Mouse (Mus musculus) kidney, embryonic 14.5 days (tissue): ENCODE measurements around the gene Mgrn1. TPM values are rescaled to one million over a fixed set of nuclear protein-coding genes. Genes with fewer than 3 reads are reported as not detected.

Experiments
- ATAC-seq: fragments of 200-750 bp; cut with Nextera tagmentation; 2 replicates; pipeline ENCODE4 v1.8.0; 2017; ENCODE audit warnings: moderate number of reproducible peaks, mild to moderate bottlenecking, moderate TSS enrichment, moderate library complexity; ENCODE audit not compliant: low FRiP score, low TSS enrichment
- H3K27ac ChIP-seq: fragments of 300-500 bp; sonication (generic); 2 replicates; pipeline ENCODE4 v1.5.1; 2014; ENCODE audit warnings: low read depth, mild to moderate bottlenecking, low read length, moderate library complexity, mixed read lengths
- H3K27me3 ChIP-seq: fragments of 300-500 bp; sonication (generic); 2 replicates; pipeline ENCODE4 v1.6.1; 2014; ENCODE audit warnings: mild to moderate bottlenecking, low read length; ENCODE audit not compliant: control insufficient read depth, insufficient read depth
- H3K36me3 ChIP-seq: fragments of 300-500 bp; sonication (generic); 2 replicates; pipeline ENCODE4 v1.6.1; 2014; ENCODE audit warnings: low read length, mixed read lengths; ENCODE audit not compliant: control insufficient read depth, insufficient read depth
- H3K4me1 ChIP-seq: fragments of 300-500 bp; sonication (generic); 2 replicates; pipeline ENCODE4 v1.6.1; 2014; ENCODE audit warnings: low read length, mixed read lengths; ENCODE audit not compliant: control insufficient read depth, insufficient read depth
- H3K4me2 ChIP-seq: fragments of 300-500 bp; sonication (generic); replicated peaks from 2 replicates; pipeline ENCODE4 v1.6.1; 2014; ENCODE audit warnings: low read depth, mild to moderate bottlenecking, low read length
- H3K4me3 ChIP-seq: fragments of 300-500 bp; sonication (generic); 2 replicates; pipeline ENCODE4 v1.5.1; 2014; ENCODE audit warnings: mild to moderate bottlenecking, low read length
- H3K9ac ChIP-seq: fragments of 300-500 bp; sonication (generic); 2 replicates; pipeline ENCODE4 v1.6.1; 2014; ENCODE audit warnings: low read depth, mild to moderate bottlenecking, low read length, moderate library complexity
- H3K9me3 ChIP-seq: fragments of 300-500 bp; sonication (generic); 2 replicates; pipeline ENCODE4 v1.6.1; 2016; ENCODE audit warnings: low read length; ENCODE audit not compliant: control insufficient read depth
- WGBS: fragments of 180-500 bp; shearing (Covaris S2); extraction: QIAGEN DNeasy Blood & Tissue Kit; methylation state at CpG from one replicate; pipeline ENCODE4 v1.1.7; 2014; 5-methylcytosine and 5-hydroxymethylcytosine counted together
- polyA plus RNA-seq: library from polyadenylated mRNA; unstranded; fragments of >200 nt; fragmentation: Nextera tagmentation; extraction: Ambion mirVana; gene quantifications from 2 replicates; pipeline ENCODE4 v1.2.1, GENCODE M21; 2014

Gene Mgrn1
- polyA plus RNA-seq, 1 experiment from 2014 or later, result 89.2 TPM

GRCm38 (mm10) chr16:4939412-4939811, 53.4 kb downstream of the Mgrn1 start:
- peak overlapping the region; percentile 84 for H3K4me3 ChIP-seq
- WGBS, result 1% methylated on average over 16 of the region's 16 CpGs
- H3K4me1 ChIP-seq, result peaks cover 5% of the 10 kb centered on the region; the same call in 1 of the 2 replicates
- peaks cover 75% of the 10 kb centered on the region for H3K36me3 ChIP-seq
- H3K27ac ChIP-seq, result peak overlapping the region; percentile 79
- H3K9me3 ChIP-seq, result no peaks in the 10 kb centered on the region
- peak overlapping the region; percentile 78 for H3K4me2 ChIP-seq
- peak; percentile 62 for ATAC-seq
- H3K27me3 ChIP-seq, result no peaks in the 10 kb centered on the region
- H3K9ac ChIP-seq, result peak overlapping the region; percentile 91

DNA sequence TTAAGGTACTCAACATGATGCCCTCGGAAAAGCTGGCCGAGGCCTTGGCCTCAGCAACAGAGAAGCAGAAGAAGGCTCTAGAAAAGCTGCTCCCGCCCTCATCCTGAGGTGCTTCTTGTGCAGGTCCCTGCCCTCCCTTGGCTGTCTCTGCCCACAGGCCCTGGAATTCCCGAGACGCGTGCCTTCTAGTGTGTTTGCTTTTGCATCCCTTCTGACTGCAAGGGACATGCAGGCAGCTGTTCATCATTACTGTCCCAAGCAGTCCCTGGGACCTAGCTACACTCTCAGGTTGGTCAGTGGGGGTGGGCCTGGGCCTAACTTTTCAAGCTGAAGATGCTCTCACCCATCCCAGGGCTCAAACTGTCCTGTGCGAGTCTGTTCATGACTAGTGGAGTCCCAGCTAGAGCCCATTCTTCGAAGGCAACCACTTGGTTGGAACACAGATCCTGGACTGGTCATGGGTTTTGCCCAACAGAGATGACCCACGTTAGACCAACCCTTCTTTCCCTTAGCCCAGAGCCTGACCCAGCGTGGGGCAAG, 54.3 kb downstream of the Mgrn1 start:
- Histone ChIP-seq H3K4me1 (peaks cover 5% of the 10 kb centered on the region; the same call in 1 of the 2 replicates), H3K27ac (no peak overlapping the region), H3K9ac (no peak overlapping the region), H3K9me3 (no peaks in the 10 kb centered on the region), H3K27me3 (no peaks in the 10 kb centered on the region), H3K36me3 (peaks cover 75% of the 10 kb centered on the region), H3K4me3 (peak overlapping the region; percentile 84; the same call in 1 of the 2 replicates), H3K4me2 (peak overlapping the region; percentile 78; the same call in 1 of the 2 replicates)
- whole genome bisulfite sequencing, result 88% methylated on average over 10 of the region's 10 CpGs
- ATAC-seq, result no peak

GRCm38 (mm10) chr16:4941016-4941415, 55.0 kb downstream of the Mgrn1 start:
- ATAC-seq, result no peak
- no peak overlapping the region for H3K4me3 ChIP-seq

GRCm38 (mm10) chr16:4942868-4943267, 56.8 kb downstream of the Mgrn1 start:
- Histone ChIP-seq H3K27me3 (no peaks in the 10 kb centered on the region), H3K4me3 (no peak overlapping the region), H3K36me3 (peaks cover 74% of the 10 kb centered on the region), H3K9me3 (no peaks in the 10 kb centered on the region), H3K27ac (no peak overlapping the region), H3K4me1 (peaks cover 5% of the 10 kb centered on the region; the same call in 1 of the 2 replicates), H3K4me2 (no peak overlapping the region), H3K9ac (no peak overlapping the region)
- 90% methylated on average over 8 of the region's 8 CpGs for whole genome bisulfite sequencing
- no peak for ATAC-seq

More at GRCm38 (mm10) chr16:4941016-4941415, 55.0 kb downstream of the Mgrn1 start:
- Histone ChIP-seq H3K9me3 (no peaks in the 10 kb centered on the region), H3K27ac (no peak overlapping the region), H3K36me3 (peaks cover 75% of the 10 kb centered on the region), H3K4me2 (no peak overlapping the region), H3K4me1 (peaks cover 5% of the 10 kb centered on the region; the same call in 1 of the 2 replicates), H3K27me3 (no peaks in the 10 kb centered on the region), H3K9ac (no peak overlapping the region)

GRCm38 (mm10) chr16:4943431-4943830, 57.4 kb downstream of the Mgrn1 start:
- no peak overlapping the region for H3K4me3 ChIP-seq
- H3K9ac ChIP-seq, result no peak overlapping the region
- no peak for ATAC-seq
- H3K4me2 ChIP-seq, result no peak overlapping the region
- peaks cover 78% of the 10 kb centered on the region for H3K36me3 ChIP-seq
- no peak overlapping the region for H3K27ac ChIP-seq
- WGBS, result 95% methylated on average over 3 of the region's 3 CpGs
- peaks cover 5% of the 10 kb centered on the region; the same call in 1 of the 2 replicates for H3K4me1 ChIP-seq
- no peaks in the 10 kb centered on the region for H3K9me3 ChIP-seq
- H3K27me3 ChIP-seq, result no peaks in the 10 kb centered on the region

DNA sequence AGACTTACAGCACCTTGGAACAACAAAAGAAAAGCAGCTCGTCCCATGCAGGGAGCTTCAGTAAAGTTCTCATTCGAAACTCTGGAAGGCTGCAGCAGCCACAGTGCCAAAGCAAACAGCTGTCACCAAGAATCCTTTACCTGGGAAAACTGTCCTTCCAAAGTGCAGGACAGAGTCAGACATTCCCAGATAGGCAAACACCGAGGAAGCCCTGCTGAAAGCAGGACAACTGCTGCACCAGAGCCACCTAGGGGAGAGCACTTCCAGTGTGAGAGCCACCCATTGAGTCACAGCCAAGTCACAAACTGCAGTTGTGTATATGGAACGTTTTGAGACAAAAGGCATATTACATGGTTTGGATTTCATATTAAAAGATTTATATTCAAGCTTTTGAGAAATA, 59.4 kb downstream of the Mgrn1 start:
- Histone ChIP-seq H3K9me3 (no peaks in the 10 kb centered on the region), H3K4me3 (no peak overlapping the region), H3K9ac (no peak overlapping the region), H3K27ac (no peak overlapping the region), H3K4me2 (no peak overlapping the region), H3K27me3 (no peaks in the 10 kb centered on the region), H3K4me1 (no peaks in the 10 kb centered on the region), H3K36me3 (peaks cover 86% of the 10 kb centered on the region)
- no peak for ATAC-seq
- 77% methylated on average over 4 of the region's 4 CpGs for WGBS

DNA sequence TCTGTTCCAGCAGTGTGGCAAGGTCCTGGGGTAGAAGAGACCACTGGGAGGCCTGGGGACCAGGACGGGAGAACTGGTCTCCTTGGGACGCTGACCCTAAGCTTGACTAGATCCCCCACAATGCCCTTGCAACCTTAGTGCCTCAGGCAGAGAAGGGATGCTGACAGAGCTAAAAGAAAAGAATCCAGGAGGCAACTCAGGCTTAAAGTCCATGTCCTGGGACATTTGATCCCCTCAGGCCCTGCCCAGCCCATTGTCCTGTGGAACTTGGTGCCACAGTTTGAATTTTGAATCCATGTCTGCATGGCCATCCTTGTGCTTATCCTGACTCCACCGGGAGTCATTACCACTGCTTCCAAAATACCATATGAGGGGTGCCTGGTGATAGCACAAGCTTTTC, 60.1 kb downstream of the Mgrn1 start:
- no peak for ATAC-seq

DNA sequence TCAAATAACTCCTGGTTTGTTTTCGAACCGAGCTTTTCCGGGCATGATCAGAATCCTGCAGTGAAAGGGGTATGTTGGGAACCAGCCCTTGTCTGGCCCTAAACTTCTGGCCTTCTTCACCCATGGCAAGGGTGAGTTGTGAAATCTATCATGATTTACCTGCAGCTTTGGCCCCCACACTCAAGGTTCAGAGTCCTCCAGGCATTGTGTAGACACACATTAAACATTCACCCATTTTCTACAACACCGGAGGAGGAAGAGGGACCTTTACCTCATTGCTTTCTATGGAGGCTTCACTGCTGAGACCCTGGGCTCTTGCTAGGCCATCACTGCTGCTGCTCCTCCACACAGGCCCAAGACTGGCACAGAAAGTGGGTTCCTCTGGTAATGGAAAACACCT, 61.3 kb downstream of the Mgrn1 start:
- H3K27ac ChIP-seq, result no peak overlapping the region
- H3K4me3 ChIP-seq, result no peak overlapping the region
- no peak overlapping the region for H3K4me2 ChIP-seq
- H3K4me1 ChIP-seq, result no peaks in the 10 kb centered on the region
- H3K36me3 ChIP-seq, result peaks cover 83% of the 10 kb centered on the region
- 96% methylated on average over 4 of the region's 4 CpGs for WGBS
- no peaks in the 10 kb centered on the region for H3K27me3 ChIP-seq
- ATAC-seq, result no peak
- no peak overlapping the region for H3K9ac ChIP-seq
- no peaks in the 10 kb centered on the region for H3K9me3 ChIP-seq

More for the DNA sequence above, 60.1 kb downstream of the Mgrn1 start:
- no peak overlapping the region for H3K4me2 ChIP-seq
- H3K36me3 ChIP-seq, result peaks cover 85% of the 10 kb centered on the region
- H3K9me3 ChIP-seq, result no peaks in the 10 kb centered on the region
- no peak overlapping the region for H3K9ac ChIP-seq
- no peak overlapping the region for H3K4me3 ChIP-seq
- H3K27me3 ChIP-seq, result no peaks in the 10 kb centered on the region
- H3K27ac ChIP-seq, result no peak overlapping the region
- no peaks in the 10 kb centered on the region for H3K4me1 ChIP-seq
- WGBS, result 84% methylated on average over 3 of the region's 3 CpGs

GRCm38 (mm10) chr16:4956609-4957008, 70.6 kb downstream of the Mgrn1 start:
- Histone ChIP-seq H3K9me3 (no peaks in the 10 kb centered on the region), H3K4me3 (no peak overlapping the region), H3K36me3 (peaks cover 59% of the 10 kb centered on the region), H3K27me3 (no peaks in the 10 kb centered on the region), H3K27ac (no peak overlapping the region), H3K9ac (no peak overlapping the region), H3K4me1 (no peaks in the 10 kb centered on the region), H3K4me2 (no peak overlapping the region)
- ATAC-seq, result no peak
- WGBS, result 92% methylated on average over 3 of the region's 3 CpGs
